Mouse (Mus musculus) left cerebral cortex, adult 2 months (tissue): ENCODE results near the gene Qrfp. TPM values are rescaled to one million over a fixed set of nuclear protein-coding genes. Genes with fewer than 3 reads are reported as not detected.

ENCODE experiments used
- DNase-seq, 2 experiments: peaks; one replicate each; pipeline ENCODE4 v3.0.0; 2021 to 2022; ENCODE audit warnings: low spot score in 2 of 2, mixed read lengths in 1 of 2; ENCODE audit errors: extremely low spot score in 1 of 2
- H3K27ac ChIP-seq: fragments of 200-600 bp; 2 replicates; pipeline ENCODE4 v1.8.1; 2022
- H3K4me3 ChIP-seq: fragments of 200-600 bp; 2 replicates; pipeline ENCODE4 v1.8.1; 2022
- CTCF ChIP-seq: fragments of 200-600 bp; IDR thresholded peaks from 2 replicates; pipeline ENCODE4 v1.8.1; 2022; ENCODE audit warnings: antibody characterized with exemption, mild to moderate bottlenecking, moderate library complexity
- intact Hi-C: fragments of 180-260 bp; cut with DNase I; formaldehyde crosslinking; loops from one replicate; pipeline ENCODE4 v1.15.1; 2025
- total RNA-seq, 2 experiments: library from RNA; stranded (reverse); gene quantifications; 2 replicates each; pipeline ENCODE4 v1.2.3; 2021

The Qrfp gene
- total RNA-seq, 2 experiments from 2014 or later: not detected

DNA sequence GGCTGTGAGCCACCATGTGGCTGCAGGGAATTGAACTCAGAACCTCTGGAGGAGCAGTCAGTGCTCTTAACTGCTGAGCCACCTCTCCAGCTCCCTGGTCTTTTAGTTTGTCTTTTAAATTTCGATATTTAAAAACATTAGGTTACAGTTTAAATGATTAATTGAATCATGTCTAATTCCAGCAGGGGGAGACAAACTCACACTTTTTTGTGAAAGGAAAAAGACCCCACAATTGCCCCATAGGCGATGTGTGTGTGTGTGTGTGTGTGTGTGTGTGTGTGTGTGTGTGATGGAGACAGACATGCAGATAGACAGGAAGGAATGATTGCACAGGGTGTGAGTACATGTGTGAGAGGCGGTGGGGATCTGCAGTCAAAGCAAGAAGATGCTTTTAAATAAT lies 22.2 kb downstream of the Qrfp start:
- no peak for DNase-seq
- Histone ChIP-seq H3K4me3 (no peak overlapping the region), H3K27ac (no peak overlapping the region)
- intact Hi-C loops: loop anchor here (5.0 kb wide), 1 partner anchor 306 kb away; no protein-coding TSS in a partner anchor
- TF ChIP-seq CTCF: peak; percentile 23

DNA sequence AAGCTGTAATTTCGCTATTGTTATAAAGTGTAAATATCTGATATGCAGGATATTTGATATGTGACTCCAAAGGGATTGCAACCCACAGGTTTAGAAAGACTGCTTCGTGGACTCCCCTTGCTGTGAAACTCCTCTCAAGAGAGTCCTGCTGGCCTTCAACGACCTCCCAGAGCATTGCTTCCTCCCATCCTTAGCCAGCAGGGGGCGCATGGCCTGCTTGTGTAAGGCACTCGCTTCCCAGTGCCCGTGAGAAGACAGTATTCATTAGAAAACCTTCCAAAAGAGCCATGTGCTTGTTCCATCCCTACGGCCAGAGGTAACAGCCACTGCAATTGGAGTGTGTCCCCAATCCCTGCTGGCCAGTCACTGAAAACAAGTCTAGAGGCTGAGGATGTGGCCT lies 23.4 kb downstream of the Qrfp start:
- Histone ChIP-seq H3K4me3 (no peak overlapping the region), H3K27ac (no peak overlapping the region)
- peak; percentile 75 to 83 for DNase-seq
- intact Hi-C loops: loop anchor here (5.0 kb wide), 1 partner anchor 305 kb away; no protein-coding TSS in a partner anchor
- no peak; the same call in none of the 2 replicates for TF ChIP-seq CTCF

DNA sequence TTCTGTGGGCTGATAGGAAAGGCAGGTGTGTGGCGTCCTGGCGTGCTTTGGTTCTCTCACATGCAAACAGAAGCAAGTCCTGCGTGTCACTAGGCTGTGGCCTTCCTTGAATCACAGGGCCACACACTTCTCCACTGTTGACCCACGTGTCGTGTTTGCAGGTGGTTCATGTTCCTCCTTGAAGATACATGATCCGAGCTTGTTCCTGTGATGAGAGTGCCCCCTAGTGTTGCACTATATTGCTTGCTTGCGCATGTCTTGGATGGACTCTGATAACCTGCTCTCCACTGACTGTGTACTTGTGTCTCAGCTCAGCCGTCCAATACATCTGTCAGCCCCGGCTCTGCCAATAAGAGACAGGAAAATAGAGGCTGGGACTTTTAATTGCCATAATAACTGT lies 25.3 kb downstream of the Qrfp start:
- no peak overlapping the region for H3K4me3 ChIP-seq
- intact Hi-C loops: loop anchor here (1.0 to 5.0 kb wide), 3 partner anchors 97 to 303 kb away; partner anchors contain the start of gene Abl1
- no peak overlapping the region for H3K27ac ChIP-seq
- DNase-seq: peak; percentile 75 to 77
- peak; percentile 91 for TF ChIP-seq CTCF

DNA sequence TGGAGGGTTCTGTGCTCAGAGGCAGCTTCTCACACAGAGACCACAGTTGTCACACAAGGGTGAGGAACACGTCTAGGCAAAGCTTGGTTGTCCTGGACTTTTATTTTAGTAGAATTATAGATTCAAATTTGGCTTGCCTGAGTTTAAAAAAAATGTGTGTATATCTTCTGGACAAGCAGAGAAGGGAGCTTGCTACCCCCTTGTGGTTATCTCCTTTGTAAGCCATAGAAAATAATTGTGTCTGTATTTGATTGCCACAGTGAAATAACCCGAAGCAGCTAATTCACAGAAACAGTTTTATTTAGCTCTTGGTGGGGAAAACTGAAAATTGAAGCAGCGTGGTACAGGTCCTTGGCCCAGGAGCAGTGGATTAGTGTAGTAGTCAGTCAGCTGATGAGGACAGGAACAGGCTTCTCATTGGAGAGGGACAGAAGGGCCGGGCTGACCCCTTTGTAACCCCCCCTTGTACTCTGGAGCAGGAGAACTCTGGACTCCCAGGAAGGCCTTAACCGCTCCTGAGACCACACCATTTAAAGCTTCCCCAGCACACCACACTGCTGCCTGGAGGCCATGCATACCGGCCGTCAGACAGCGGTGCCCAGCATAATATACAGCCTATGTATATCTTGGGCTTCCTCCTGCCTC lies 27.3 kb downstream of the Qrfp start:
- H3K27ac ChIP-seq: no peak overlapping the region
- intact Hi-C loops: no loop called here
- TF ChIP-seq CTCF: peak; percentile 36

DNA sequence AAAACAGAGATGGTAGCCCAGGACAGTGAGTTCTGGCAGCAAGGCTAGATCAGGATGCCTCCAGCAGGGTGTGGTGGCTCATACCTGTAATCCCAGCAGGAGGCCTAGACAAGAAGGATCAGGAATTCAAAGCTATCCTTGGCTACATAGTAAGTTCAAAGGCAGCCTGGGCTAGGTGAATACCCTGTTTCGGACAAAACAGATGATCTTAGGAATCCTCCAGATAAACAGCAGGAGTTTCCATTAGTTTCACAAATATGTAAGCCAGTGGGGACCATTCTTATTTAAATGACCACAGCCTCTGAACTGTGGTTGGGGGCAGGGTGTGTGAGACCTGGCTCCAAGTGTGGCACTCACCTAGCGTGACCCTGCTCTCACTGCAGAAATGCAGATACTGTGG lies 31.1 kb downstream of the Qrfp start:
- intact Hi-C loops: no loop called here
- no peak overlapping the region for H3K27ac ChIP-seq
- TF ChIP-seq CTCF: no peak
- DNase-seq: no peak
- H3K4me3 ChIP-seq: no peak overlapping the region

More for the DNA sequence above, 27.3 kb downstream of the Qrfp start:
- no peak overlapping the region for H3K4me3 ChIP-seq
- no peak for DNase-seq

DNA sequence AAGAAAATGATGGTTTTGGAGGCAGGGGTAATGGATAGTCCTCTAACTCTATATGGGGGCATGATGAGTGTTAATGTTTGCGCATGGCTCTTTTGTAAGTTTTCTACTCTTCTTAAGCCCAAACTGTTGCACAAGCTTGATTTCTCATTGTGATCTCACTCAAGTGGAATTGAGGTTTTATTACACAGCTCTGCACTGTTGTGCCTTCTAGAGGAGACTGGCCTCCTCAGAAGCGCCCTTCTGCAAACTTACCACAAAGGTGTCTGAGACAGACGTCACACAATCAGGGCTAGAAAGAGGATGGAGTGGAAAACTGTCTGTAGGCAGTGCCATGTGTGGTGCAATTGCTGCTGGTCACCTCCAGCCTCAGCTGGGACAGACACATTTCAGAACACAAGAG lies 33.9 kb downstream of the Qrfp start:
- TF ChIP-seq CTCF: no peak
- H3K27ac ChIP-seq: no peak overlapping the region
- no peak for DNase-seq
- no peak overlapping the region for H3K4me3 ChIP-seq
- intact Hi-C loops: no loop called here

DNA sequence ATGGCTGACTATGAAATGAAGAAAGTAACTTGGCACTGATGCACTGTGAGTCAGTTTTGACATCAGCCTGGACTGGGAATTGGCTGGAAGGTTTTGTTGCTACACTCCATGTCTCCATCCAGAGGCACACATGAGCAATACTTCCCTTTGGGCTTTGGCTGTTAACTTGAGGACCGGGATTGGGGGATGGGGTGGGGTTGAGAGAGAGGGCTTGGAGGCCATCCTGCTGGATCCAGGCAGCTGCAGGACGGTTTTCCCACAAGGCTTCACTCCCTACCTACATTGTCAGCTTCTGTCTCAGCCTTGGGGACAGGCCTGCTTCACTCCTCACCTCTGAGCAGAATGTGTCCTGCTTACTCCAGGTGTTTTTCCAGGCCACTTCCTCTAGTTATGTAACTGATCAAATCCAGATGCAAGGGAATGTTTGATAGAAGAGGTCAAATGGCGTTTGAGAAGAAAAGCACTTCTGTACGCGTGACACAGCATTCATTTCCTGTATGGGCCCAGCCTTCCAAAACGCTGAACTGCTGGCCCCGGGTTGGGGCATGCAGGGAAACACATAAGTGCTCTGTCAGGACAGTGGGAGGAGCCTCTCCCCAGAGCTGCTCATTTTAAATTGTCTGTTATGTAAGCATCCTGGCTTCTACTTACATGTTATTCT lies 39.5 kb downstream of the Qrfp start:
- intact Hi-C loops: no loop called here
- no peak overlapping the region for H3K4me3 ChIP-seq
- H3K27ac ChIP-seq: peak overlapping the region; percentile 72
- no peak for DNase-seq
- TF ChIP-seq CTCF: no peak

DNA sequence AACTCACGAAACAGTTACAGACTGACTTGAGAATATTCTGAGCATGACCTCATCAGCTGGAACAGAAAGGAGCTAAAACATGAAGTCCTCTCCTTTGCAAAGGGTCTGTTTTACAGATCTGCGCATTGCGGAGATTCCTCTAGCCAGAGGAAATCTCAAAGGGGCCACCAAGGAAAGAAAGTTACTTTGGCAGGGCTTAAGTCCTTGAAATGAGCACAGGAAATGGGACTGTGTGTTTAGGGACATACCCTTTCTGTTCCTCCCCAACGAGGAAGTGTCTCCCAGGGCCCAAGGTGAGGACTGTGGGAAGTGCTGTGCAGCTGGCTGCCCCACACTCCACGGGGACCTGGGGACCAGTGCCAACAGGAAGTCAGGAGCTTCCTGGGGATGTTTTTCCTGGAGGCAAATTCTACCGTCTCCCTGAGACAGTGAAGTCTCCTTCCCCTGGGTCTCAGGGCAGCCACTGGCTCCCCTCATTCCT lies 40.7 kb downstream of the Qrfp start:
- DNase-seq: no peak
- H3K27ac ChIP-seq: peak overlapping the region; percentile 72
- TF ChIP-seq CTCF: no peak
- intact Hi-C loops: loop anchor here (5.0 kb wide), 1 partner anchor 42 kb away; no protein-coding TSS in a partner anchor
- H3K4me3 ChIP-seq: no peak overlapping the region

DNA sequence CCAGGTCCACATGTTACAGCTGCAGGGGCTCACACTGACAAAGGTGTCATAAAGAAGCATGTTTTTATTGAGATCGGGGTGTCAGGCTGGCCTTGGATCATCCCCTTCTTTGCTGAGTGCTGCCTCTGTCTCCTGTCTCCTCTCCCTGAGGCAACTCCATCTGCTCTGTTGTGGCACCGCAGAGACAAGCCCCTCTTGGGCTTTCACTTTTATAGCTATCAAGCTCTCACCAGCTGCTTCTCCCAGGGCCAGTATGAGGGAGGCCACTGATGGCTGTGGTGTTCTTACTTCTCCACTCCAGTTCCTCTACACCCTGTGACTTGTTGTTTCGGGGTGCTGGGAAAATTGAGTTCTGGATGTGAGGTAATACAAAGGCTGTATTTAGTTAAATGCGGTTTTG lies 41.3 kb downstream of the Qrfp start:
- Histone ChIP-seq H3K27ac (peak overlapping the region; percentile 72), H3K4me3 (no peak overlapping the region)
- no peak for TF ChIP-seq CTCF
- no peak for DNase-seq
- intact Hi-C loops: loop anchor here (5.0 kb wide), 1 partner anchor 42 kb away; no protein-coding TSS in a partner anchor

DNA sequence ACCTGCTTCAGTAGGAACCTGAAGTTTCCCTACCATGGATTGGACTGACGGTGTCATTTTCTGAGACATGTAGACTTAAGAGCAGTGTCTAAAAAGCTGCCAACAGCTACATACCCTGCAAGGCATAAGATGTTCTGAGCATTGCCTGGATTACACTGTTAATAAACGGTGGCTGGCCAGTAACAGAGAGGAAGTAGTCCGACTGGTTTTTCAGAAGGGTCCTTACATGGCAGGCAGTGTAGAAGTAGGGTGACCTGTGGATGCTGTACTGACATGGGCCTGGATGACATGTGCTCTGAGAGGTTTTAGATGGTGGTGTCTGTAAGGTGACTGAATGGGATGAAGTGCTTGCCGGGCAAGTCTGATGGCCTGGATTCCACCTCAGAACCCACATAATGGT lies 42.6 kb downstream of the Qrfp start:
- DNase-seq: no peak
- Histone ChIP-seq H3K27ac (no peak overlapping the region), H3K4me3 (no peak overlapping the region)
- intact Hi-C loops: loop anchor here (5.0 kb wide), 1 partner anchor 41 kb away; no protein-coding TSS in a partner anchor
- TF ChIP-seq CTCF: no peak

DNA sequence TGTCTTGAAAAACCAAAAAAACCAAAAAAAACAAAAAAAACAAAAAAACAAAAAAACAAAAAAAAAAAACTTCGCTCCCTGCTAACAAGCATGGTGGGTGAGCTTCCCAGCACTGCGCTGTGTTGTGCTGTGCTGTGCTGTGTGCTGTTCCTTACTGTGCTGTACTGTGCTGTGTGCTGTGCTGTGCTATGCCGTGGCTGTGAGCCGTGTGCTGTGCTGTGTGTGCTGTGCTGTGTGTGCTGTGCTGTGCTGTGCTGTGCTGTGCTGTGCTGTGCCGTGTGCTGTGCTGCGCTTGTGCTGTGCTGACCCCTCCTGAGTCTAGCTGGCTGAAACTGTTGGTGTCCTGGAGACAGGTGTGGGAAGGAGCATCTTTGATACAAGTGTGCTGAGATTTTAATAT lies 43.3 kb downstream of the Qrfp start:
- H3K4me3 ChIP-seq: no peak overlapping the region
- no peak for DNase-seq
- TF ChIP-seq CTCF: no peak
- H3K27ac ChIP-seq: no peak overlapping the region
- intact Hi-C loops: loop anchor here (5.0 kb wide), 1 partner anchor 40 kb away; no protein-coding TSS in a partner anchor

DNA sequence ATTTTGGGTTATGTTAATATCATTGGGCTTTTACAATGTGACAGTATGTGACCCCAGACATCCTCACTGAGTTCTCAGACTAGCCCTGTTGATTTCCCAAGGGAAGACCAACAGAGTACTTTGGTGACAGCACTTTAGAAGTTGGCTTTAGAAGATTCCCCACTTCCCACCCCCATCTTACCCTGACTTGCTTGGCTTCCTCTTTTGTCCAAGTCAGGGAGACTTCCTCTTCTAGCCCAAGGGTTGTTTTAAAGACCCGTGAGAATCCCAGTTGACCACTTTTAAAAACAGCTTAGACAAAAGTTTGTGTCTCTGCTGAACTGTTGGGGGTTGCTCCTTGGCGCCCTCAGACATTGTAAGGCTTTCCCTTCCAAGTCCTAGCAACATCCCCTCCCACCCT lies 47.1 kb downstream of the Qrfp start:
- DNase-seq: no peak
- no peak overlapping the region for H3K4me3 ChIP-seq
- intact Hi-C loops: no loop called here
- peak overlapping the region; percentile 54 for H3K27ac ChIP-seq
- TF ChIP-seq CTCF: no peak
